ENCODE assay signal across 8 mouse cellular contexts in the genomic region with DNA sequence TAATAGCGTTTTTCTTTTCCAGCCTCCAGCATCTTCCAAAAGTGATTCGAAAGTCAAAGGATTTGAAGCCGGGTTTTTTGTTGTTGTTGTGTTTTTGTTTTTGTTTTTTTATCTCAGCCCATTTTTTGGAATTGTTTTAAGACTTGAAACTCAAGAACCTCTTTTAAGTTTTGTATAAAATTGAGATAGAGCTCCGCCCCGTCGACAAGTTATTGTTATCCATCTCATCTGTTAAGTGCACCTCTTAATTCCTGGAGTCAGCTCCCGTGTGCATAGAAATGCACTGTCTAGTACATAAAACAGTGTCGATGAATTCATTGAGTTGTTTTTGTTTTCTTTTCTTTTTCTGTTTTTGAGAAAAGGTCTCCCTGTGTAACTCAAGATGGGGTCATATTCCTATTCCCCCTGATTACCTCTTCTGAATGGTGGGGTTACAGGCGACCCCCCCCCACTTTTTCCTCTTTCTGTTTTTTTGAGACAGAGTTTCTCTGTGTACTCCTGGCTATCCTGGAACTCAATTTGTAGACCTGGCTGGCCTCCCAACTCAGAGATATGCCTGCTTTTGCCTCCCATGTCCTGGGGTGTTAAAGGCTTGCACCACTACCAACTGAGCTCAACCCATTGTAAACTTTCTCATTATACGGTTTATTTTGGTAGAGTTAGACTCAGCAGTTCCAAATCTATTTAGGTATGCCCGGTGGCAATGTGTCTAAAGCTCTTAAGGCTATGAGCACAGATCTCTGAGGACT. TPM values are rescaled to one million over a fixed set of nuclear protein-coding genes. Genes with fewer than 3 reads are reported as not detected.
A peak's percentile ranks its signal among the peaks of the same experiment; 100 is the strongest.
DNase-seq lines count a peak whose midpoint lies in the region; ATAC-seq and TF ChIP-seq lines count a peak whose summit lies in the region.

No protein-coding gene starts in this region.

- TF ChIP-seq EP300 in CH12.LX (IDR thresholded peaks at IDR 0.05; ENCODE audit: low read length), result no peak

- peak overlapping the region; percentile 79 for H3K4me2 ChIP-seq in CH12.LX (ENCODE audit: insufficient read depth, low read depth, poor library complexity, severe bottlenecking)
- peak overlapping the region; percentile 57 for H3K4me2 ChIP-seq in embryonic facial prominence, embryonic 13.5 days
- H3K4me2 ChIP-seq in hindbrain, embryonic 15.5 days, result peak overlapping the region; percentile 58
- H3K4me2 ChIP-seq in midbrain, embryonic 15.5 days, result peak overlapping the region; percentile 59

- DNase-seq in embryo, embryonic 10.5 days (ENCODE audit: low spot score), result peak; percentile 26
- no peak for DNase-seq in embryo, embryonic 9.5 days (ENCODE audit: extremely low spot score)
- DNase-seq in CH12.LX (ENCODE audit: extremely low read depth), result no peak
- no peak for DNase-seq in layer of hippocampus, postnatal 25 days (ENCODE audit: extremely low spot score in 1 of 2, low spot score in 1 of 2)
- DNase-seq in thymus, postnatal 4 days, result no peak

- dilution Hi-C loops in CH12.LX (cut with MboI; ENCODE audit: extremely low pct_ligation_motif_present, extremely low pct_unique_long_range_greater_than_20kb, low sequenced_read_pairs), result no loop called here

- no peaks in the 10 kb centered on the region for H3K27me3 ChIP-seq in CH12.LX (replicated peaks)
- H3K27me3 ChIP-seq in embryonic facial prominence, embryonic 13.5 days, result no peaks in the 10 kb centered on the region
- no peaks in the 10 kb centered on the region for H3K27me3 ChIP-seq in hindbrain, embryonic 15.5 days
- H3K27me3 ChIP-seq in midbrain, embryonic 15.5 days (replicated peaks), result no peaks in the 10 kb centered on the region

- 11% methylated on average over 11 of the region's 11 CpGs for WGBS in embryonic facial prominence, embryonic 13.5 days
- WGBS in hindbrain, embryonic 15.5 days, result 9% methylated on average over 11 of the region's 11 CpGs
- 6% methylated on average over 11 of the region's 11 CpGs for WGBS in midbrain, embryonic 15.5 days

- no peak for ATAC-seq in embryonic facial prominence, embryonic 13.5 days (ENCODE audit: insufficient number of reproducible peaks, insufficient read depth, low FRiP score, low TSS enrichment, low read depth)
- ATAC-seq in hindbrain, embryonic 15.5 days (ENCODE audit: low FRiP score, low read depth), result no peak
- ATAC-seq in midbrain, embryonic 15.5 days (replicated peaks), result no peak; the same call in 1 of the 2 replicates

- no peak overlapping the region for H3K27ac ChIP-seq in CH12.LX (ENCODE audit: insufficient read depth, low read depth)
- peak overlapping the region; percentile 92 for H3K27ac ChIP-seq in embryonic facial prominence, embryonic 13.5 days
- H3K27ac ChIP-seq in hindbrain, embryonic 15.5 days (replicated peaks), result peak overlapping the region; percentile 99
- peak overlapping the region; percentile 100 for H3K27ac ChIP-seq in midbrain, embryonic 15.5 days

- H3K36me3 ChIP-seq in CH12.LX (replicated peaks in 1 of 2; ENCODE audit: control insufficient read depth in 1 of 2, insufficient read depth in 1 of 2, low read length in 1 of 2), result peaks cover 0 to 17% of the 10 kb centered on the region in 2 experiments
- peaks cover 6% of the 10 kb centered on the region; the same call in 1 of the 2 replicates for H3K36me3 ChIP-seq in embryonic facial prominence, embryonic 13.5 days
- H3K36me3 ChIP-seq in hindbrain, embryonic 15.5 days, result no peaks in the 10 kb centered on the region
- no peaks in the 10 kb centered on the region for H3K36me3 ChIP-seq in midbrain, embryonic 15.5 days (replicated peaks)

- no peak for TF ChIP-seq POLR2A in CH12.LX (IDR thresholded peaks at IDR 0.05; ENCODE audit: low read depth, low read length)

- no peak for TF ChIP-seq RAD21 in CH12.LX (IDR thresholded peaks at IDR 0.05; ENCODE audit: low read depth, low read length)

- in situ Hi-C loops in CH12.LX (cut with MboI; ENCODE audit: low pct_ligation_motif_present, low pct_unique_long_range_greater_than_20kb, low sequenced_read_pairs), result no loop called here

- TF ChIP-seq CTCF in CH12.LX (conservative IDR thresholded peaks at IDR 0.05 in 1 of 2, IDR thresholded peaks at IDR 0.05 in 1 of 2; ENCODE audit: low read depth in 2 of 2, low read length in 2 of 2), result no peak

- no peaks in the 10 kb centered on the region for H3K9me3 ChIP-seq in CH12.LX (replicated peaks; ENCODE audit: low read length)
- no peaks in the 10 kb centered on the region for H3K9me3 ChIP-seq in embryonic facial prominence, embryonic 13.5 days
- H3K9me3 ChIP-seq in hindbrain, embryonic 15.5 days, result no peaks in the 10 kb centered on the region
- no peaks in the 10 kb centered on the region for H3K9me3 ChIP-seq in midbrain, embryonic 15.5 days

- H3K4me1 ChIP-seq in CH12.LX (ENCODE audit: control insufficient read depth in 1 of 2, insufficient read depth in 2 of 2), result peaks cover 3 to 24% of the 10 kb centered on the region in 2 experiments; a peak in 3 of 4 replicates
- H3K4me1 ChIP-seq in embryonic facial prominence, embryonic 13.5 days, result peaks cover 7% of the 10 kb centered on the region
- peaks cover 17% of the 10 kb centered on the region for H3K4me1 ChIP-seq in hindbrain, embryonic 15.5 days (replicated peaks)
- peaks cover 12% of the 10 kb centered on the region for H3K4me1 ChIP-seq in midbrain, embryonic 15.5 days

- H3K4me3 ChIP-seq in CH12.LX (replicated peaks in 1 of 3; ENCODE audit: low read depth in 2 of 3, low read length in 2 of 3, poor library complexity in 1 of 3), result peak overlapping the region; percentile 87 to 98 (median 89)
- H3K4me3 ChIP-seq in embryonic facial prominence, embryonic 13.5 days, result peak overlapping the region; percentile 79
- peak overlapping the region; percentile 94 for H3K4me3 ChIP-seq in hindbrain, embryonic 15.5 days
- H3K4me3 ChIP-seq in midbrain, embryonic 15.5 days, result peak overlapping the region; percentile 75

- H3K79me2 ChIP-seq in CH12.LX (replicated peaks; ENCODE audit: control insufficient read depth, extremely low read depth, insufficient read depth, poor library complexity, severe bottlenecking), result peaks cover 4% of the 10 kb centered on the region

- H3K9ac ChIP-seq in CH12.LX (ENCODE audit: insufficient read depth, low read depth), result peak overlapping the region; percentile 64
- H3K9ac ChIP-seq in embryonic facial prominence, embryonic 13.5 days, result peak overlapping the region; percentile 80
- H3K9ac ChIP-seq in hindbrain, embryonic 15.5 days, result peak overlapping the region; percentile 91
- H3K9ac ChIP-seq in midbrain, embryonic 15.5 days, result peak overlapping the region; percentile 71

TF ChIP-seq in CH12.LX, 34 proteins besides CTCF, POLR2A, EP300 and RAD21:
- no peak for TF ChIP-seq TBP (conservative IDR thresholded peaks at IDR 0.05; ENCODE audit: low read depth, low read length)
- peak; percentile 7; the same call in 1 of the 2 replicates for TF ChIP-seq CHD1 (IDR thresholded peaks at IDR 0.05; ENCODE audit: low read depth, low read length)
- 0 out of 2 replicates have a peak, but pooled peaks have one; percentile 19 for TF ChIP-seq CHD2 (IDR thresholded peaks at IDR 0.05; ENCODE audit: low read length)

RNA-seq across cellular contexts. Expression of a gene that starts 28.2 kb away (rescaled TPM):
- total RNA-seq in CH12.LX (2012; rRNA removed) (9.9 and 12.3 TPM in 2 replicates), CH12.LX (2014; rRNA removed) (15.5 and 16.5 TPM in 2 replicates)
- polyA plus RNA-seq in CH12.LX (2012; ENCODE audit: insufficient read length, low read depth), result 23.7 and 26.4 TPM in 2 replicates
- polyA plus RNA-seq in embryonic facial prominence, embryonic 13.5 days (2015; fragmentation: Nextera tagmentation; extraction: Ambion mirVana), result 44.9 and 51.2 TPM in 2 replicates
- 45.5 and 50.4 TPM in 2 replicates for polyA plus RNA-seq in hindbrain, embryonic 15.5 days (2015; fragmentation: Nextera tagmentation; extraction: Ambion mirVana)
- 59.0 and 59.3 TPM in 2 replicates for polyA plus RNA-seq in midbrain, embryonic 15.5 days (2015; fragmentation: Nextera tagmentation; extraction: Ambion mirVana)
- 10 to 100 TPM; 45.3 to 52.4 TPM for total RNA-seq in layer of hippocampus, postnatal 25 days (2021)

RNA-seq across cellular contexts. Expression of a gene that starts 38.7 kb away (rescaled TPM):
- total RNA-seq in CH12.LX (2012; rRNA removed), result 23.4 and 32.5 TPM in 2 replicates
- total RNA-seq in CH12.LX (2014; rRNA removed), result 63.0 and 63.5 TPM in 2 replicates
- polyA plus RNA-seq in CH12.LX (2012; ENCODE audit: insufficient read length, low read depth), result 26.6 and 30.1 TPM in 2 replicates
- 27.7 and 28.5 TPM in 2 replicates for polyA plus RNA-seq in embryonic facial prominence, embryonic 13.5 days (2015; fragmentation: Nextera tagmentation; extraction: Ambion mirVana)
- polyA plus RNA-seq in hindbrain, embryonic 15.5 days (2015; fragmentation: Nextera tagmentation; extraction: Ambion mirVana), result 17.7 and 18.0 TPM in 2 replicates
- polyA plus RNA-seq in midbrain, embryonic 15.5 days (2015; fragmentation: Nextera tagmentation; extraction: Ambion mirVana), result 17.5 and 18.2 TPM in 2 replicates
- 10 to 100 TPM in 1 of 2 experiments, 1 to 10 TPM in 1; 10.0 to 10.3 TPM for total RNA-seq in layer of hippocampus, postnatal 25 days (2021)

RNA-seq across cellular contexts. Expression of a gene that starts 46.8 kb away (rescaled TPM):
- 67.4 and 79.5 TPM in 2 replicates for total RNA-seq in CH12.LX (2012; rRNA removed)
- 177 and 208 TPM in 2 replicates for total RNA-seq in CH12.LX (2014; rRNA removed)
- 137 and 154 TPM in 2 replicates for polyA plus RNA-seq in CH12.LX (2012; ENCODE audit: insufficient read length, low read depth)
- polyA plus RNA-seq in embryonic facial prominence, embryonic 13.5 days (2015; fragmentation: Nextera tagmentation; extraction: Ambion mirVana), result 272 and 285 TPM in 2 replicates
- polyA plus RNA-seq in hindbrain, embryonic 15.5 days (2015; fragmentation: Nextera tagmentation; extraction: Ambion mirVana), result 193 and 199 TPM in 2 replicates
- 192 and 204 TPM in 2 replicates for polyA plus RNA-seq in midbrain, embryonic 15.5 days (2015; fragmentation: Nextera tagmentation; extraction: Ambion mirVana)
- total RNA-seq in layer of hippocampus, postnatal 25 days (2021), result 100 to 1,000 TPM; 147 to 159 TPM
